Mouse (Mus musculus): ENCODE results near the gene Frmd8. TPM values are rescaled to one million over a fixed set of nuclear protein-coding genes. Genes with fewer than 3 reads are reported as not detected.

Frmd8 gene
- total and polyA plus RNA-seq, 3 experiments, result 22.8 to 34.4 TPM; not detected in 1

- Histone ChIP-seq H3K27ac (ENCODE audit: control insufficient read depth, low read depth, low read length) (peak overlapping the region; percentile 96), H3K9ac (ENCODE audit: control insufficient read depth, low read depth, low read length, poor library complexity, severe bottlenecking) (peak overlapping the region; percentile 93; the same call in 1 of the 2 replicates), H3K79me2 (ENCODE audit: control insufficient read depth, insufficient read depth, low read length, poor library complexity) (peaks cover 36% of the 10 kb centered on the region), H3K4me3 (ENCODE audit: control insufficient read depth in 1 of 2, insufficient read depth in 1 of 2, low read depth in 2 of 2, low read length in 2 of 2) (no peak overlapping the region), H3K9me3 (replicated peaks; ENCODE audit: insufficient read depth, low read length) (no peaks in the 10 kb centered on the region), H3K4me1 (ENCODE audit: control insufficient read depth in 1 of 2, insufficient read depth in 2 of 2, low read length in 2 of 2) (peaks cover 9 to 25% of the 10 kb centered on the region in 2 experiments), H3K36me3 (ENCODE audit: control insufficient read depth in 1 of 2, insufficient read depth in 2 of 2, low read length in 2 of 2) (peaks cover 0 to 23% of the 10 kb centered on the region in 2 experiments; a peak in 3 of 4 replicates), H3K27me3 (ENCODE audit: control insufficient read depth in 1 of 2, insufficient read depth in 2 of 2, low read length in 2 of 2) (no peaks in the 10 kb centered on the region)
- TF ChIP-seq ZMIZ1 (IDR thresholded peaks at IDR 0.05; ENCODE audit: low read depth, low read length), result peak; percentile 54; the same call in 1 of the 2 replicates
- TF ChIP-seq MAX (IDR thresholded peaks at IDR 0.05; ENCODE audit: low read length), result no peak
- 0 out of 4 replicates have a peak, but pooled peaks of 1 of the 2 experiments have one; percentile 6 for TF ChIP-seq POLR2A (IDR thresholded peaks at IDR 0.05; ENCODE audit: control insufficient read depth in 1 of 2, insufficient read depth in 1 of 2, low read depth in 1 of 2, low read length in 2 of 2, poor library complexity in 1 of 2)
- no peak for TF ChIP-seq CHD1 (IDR thresholded peaks at IDR 0.05; ENCODE audit: low read depth, low read length)
- no peak for TF ChIP-seq MAZ (IDR thresholded peaks at IDR 0.05; ENCODE audit: low read depth, low read length)
- TF ChIP-seq NELFE (IDR thresholded peaks at IDR 0.05; ENCODE audit: low read depth, low read length), result peak; percentile 26; the same call in 1 of the 2 replicates
- no peak for TF ChIP-seq ELF1 (IDR thresholded peaks at IDR 0.05; ENCODE audit: low read depth, low read length)
- no peak for TF ChIP-seq CTCF (IDR thresholded peaks at IDR 0.05 in 2 of 3, conservative IDR thresholded peaks at IDR 0.05 in 1 of 3; ENCODE audit: control insufficient read depth in 1 of 3, insufficient read depth in 1 of 3, low read depth in 2 of 3, low read length in 3 of 3, poor library complexity in 1 of 3, severe bottlenecking in 1 of 3)
- no peak for DNase-seq (ENCODE audit: low read depth, low spot score)
Measured at GRCm38 (mm10) chr19:5840890-5841388, 34.1 kb downstream of the Frmd8 start.

DNA sequence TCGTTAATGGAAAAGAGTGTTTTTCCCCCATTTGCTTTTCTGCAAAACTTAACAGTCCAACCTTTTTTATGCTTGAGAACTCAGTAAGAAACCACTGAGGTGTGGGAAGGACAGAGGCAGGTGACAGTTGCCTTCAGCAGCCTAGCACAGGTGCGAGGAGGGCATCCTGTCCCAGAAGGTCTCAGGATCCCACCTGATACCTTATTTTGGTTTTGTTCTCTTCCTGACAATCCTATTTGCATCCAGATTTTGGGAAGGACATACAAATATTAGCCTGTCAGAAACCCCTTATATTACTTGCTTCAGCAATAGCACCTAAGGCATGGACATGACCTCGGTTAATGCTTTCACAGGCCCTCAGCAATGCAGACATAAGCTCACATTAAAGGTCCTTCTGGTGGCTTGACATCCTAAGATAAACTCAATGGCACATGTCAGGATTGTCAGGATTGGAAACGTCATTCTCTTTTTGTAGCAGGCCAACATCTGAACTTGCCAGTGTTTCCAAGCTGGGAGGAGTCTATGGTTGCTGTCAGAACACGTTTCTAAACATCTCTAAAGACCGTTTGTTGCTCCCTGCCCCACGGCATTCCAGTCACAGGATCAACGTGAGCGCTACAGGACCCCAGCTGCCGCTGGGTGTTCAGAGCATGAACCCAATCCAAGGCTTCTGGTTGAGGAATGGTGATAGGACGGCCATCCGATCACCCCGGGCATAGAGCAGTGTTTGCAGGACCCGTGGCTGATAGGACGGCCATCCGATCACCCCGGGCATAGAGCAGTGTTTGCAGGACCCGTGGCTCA lies 34.8 kb downstream of the Frmd8 start:
- Histone ChIP-seq H3K79me2 (ENCODE audit: control insufficient read depth, insufficient read depth, low read length, poor library complexity) (peaks cover 35% of the 10 kb centered on the region), H3K9ac (ENCODE audit: control insufficient read depth, low read depth, low read length, poor library complexity, severe bottlenecking) (no peak overlapping the region), H3K36me3 (ENCODE audit: control insufficient read depth in 1 of 2, insufficient read depth in 2 of 2, low read length in 2 of 2) (peaks cover 0 to 23% of the 10 kb centered on the region in 2 experiments; a peak in 3 of 4 replicates), H3K27ac (ENCODE audit: control insufficient read depth, low read depth, low read length) (no peak overlapping the region), H3K4me1 (ENCODE audit: control insufficient read depth in 1 of 2, insufficient read depth in 2 of 2, low read length in 2 of 2) (peaks cover 9 to 25% of the 10 kb centered on the region in 2 experiments), H3K9me3 (replicated peaks; ENCODE audit: insufficient read depth, low read length) (no peaks in the 10 kb centered on the region), H3K4me3 (ENCODE audit: control insufficient read depth in 1 of 2, insufficient read depth in 1 of 2, low read depth in 2 of 2, low read length in 2 of 2) (no peak overlapping the region), H3K27me3 (ENCODE audit: control insufficient read depth in 1 of 2, insufficient read depth in 2 of 2, low read length in 2 of 2) (no peaks in the 10 kb centered on the region)
- no peak for DNase-seq (ENCODE audit: low read depth, low spot score)
- TF ChIP-seq ZC3H11A (IDR thresholded peaks at IDR 0.05; ENCODE audit: low read depth, low read length) (no peak), ZMIZ1 (IDR thresholded peaks at IDR 0.05; ENCODE audit: low read depth, low read length) (no peak), TCF12 (IDR thresholded peaks at IDR 0.05; ENCODE audit: low read depth, low read length) (no peak), USF2 (IDR thresholded peaks at IDR 0.05; ENCODE audit: borderline replicate concordance in 1 of 2, insufficient read depth in 1 of 2, low read depth in 1 of 2, low read length in 2 of 2) (no peak), MAZ (IDR thresholded peaks at IDR 0.05; ENCODE audit: low read depth, low read length) (no peak)
